Mouse (Mus musculus) gonadal fat pad, adult 2 months (tissue): Measurements from ENCODE around the gene Wbp11. TPM values are rescaled to one million over a fixed set of nuclear protein-coding genes. Genes with fewer than 3 reads are reported as not detected.
"Not testable (repeated sequence)": the region's sequence is repeated elsewhere in the genome, so short reads cannot be mapped to it uniquely, and the experiment has no call there.

Source experiments
- DNase-seq: peaks from one replicate; pipeline ENCODE4 v3.0.0-alpha.2; 2012; ENCODE audit warnings: low read depth
- polyA plus RNA-seq: library from polyadenylated mRNA; depleted of rRNA; stranded (reverse); fragments of >200 nt; gene quantifications from 2 replicates; pipeline ENCODE4 v1.2.3, GENCODE M21; 2012

Gene Wbp11
- polyA plus RNA-seq, 1 experiment, result 25.2 TPM

DNA sequence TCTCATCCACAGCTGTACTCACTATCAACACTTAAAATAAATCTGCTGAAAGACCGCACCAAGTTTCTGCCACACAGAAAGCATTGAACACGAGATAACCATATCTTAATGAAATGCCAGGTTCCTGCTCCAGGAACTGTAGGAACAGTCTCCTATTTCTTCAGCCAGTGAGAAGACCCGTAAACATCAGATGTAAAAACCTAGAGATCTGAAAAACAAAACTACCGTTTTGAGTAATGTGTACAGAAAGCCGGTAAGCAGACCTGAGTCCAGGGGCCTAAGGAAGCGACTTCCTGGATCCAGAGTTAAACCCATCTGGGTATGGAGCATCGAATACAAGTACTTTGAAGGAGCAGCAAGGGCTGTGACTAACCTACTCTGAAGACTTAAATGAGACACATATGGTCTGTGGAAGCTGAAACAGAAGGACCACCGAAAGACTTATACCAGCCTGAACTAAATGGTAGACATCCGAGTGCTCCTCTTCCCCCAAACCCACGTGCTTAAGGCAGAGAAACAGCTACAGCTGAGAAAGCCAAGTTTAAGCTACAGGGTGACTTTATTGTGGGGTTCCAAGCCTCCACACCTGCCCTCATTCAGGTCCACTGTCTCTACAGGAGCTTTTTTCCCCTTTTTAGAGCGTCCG is 24.8 kb downstream of the Wbp11 start:
- DNase-seq, result no peak

GRCm38 (mm10) chr6:136801274-136801673 is 26.8 kb downstream of the Wbp11 start:
- DNase-seq, result no peak

GRCm38 (mm10) chr6:136800710-136801109 is 27.3 kb downstream of the Wbp11 start:
- DNase-seq, result no peak

- not testable (repeated sequence) for DNase-seq
Observed at GRCm38 (mm10) chr6:136797874-136798693, 29.9 kb downstream of the Wbp11 start.

- DNase-seq, result no peak
Observed at GRCm38 (mm10) chr6:136795850-136796249, 32.2 kb downstream of the Wbp11 start.

- no peak for DNase-seq
Observed at GRCm38 (mm10) chr6:136795110-136795509, 32.9 kb downstream of the Wbp11 start.

DNA sequence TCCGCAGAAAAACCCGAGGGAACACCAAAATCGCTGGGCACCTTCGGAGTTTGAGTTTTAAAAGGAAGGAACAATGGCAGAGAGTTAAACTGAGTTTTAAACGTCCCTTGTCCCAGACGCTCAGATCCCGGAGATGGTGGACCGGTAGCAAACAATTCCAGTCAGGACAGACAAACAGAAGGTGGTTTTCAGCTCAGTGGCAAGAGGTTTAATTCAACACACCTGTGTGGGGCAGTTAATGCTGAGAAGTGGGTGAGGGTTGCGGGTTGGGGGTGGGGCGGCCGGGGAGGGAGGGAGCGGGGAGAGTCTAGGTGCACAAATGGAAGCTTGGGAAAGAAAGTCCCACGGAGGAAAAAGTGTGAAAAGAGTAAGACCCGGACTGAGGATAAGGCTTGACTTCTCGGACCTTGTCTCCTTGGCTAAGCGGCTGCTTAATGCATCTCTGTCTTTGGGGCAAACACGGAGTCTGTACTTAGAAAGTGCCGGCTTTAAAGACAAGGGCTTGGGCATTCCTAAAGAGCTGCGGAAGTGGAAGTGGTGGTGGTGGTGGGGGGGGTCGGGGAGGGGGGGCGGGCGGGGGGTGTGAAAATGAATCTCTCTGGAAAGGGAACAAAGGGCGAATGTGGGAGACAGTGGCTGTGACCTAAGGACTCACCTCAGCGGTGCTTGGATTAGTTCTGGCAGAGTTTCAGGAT is 34.1 kb downstream of the Wbp11 start:
- DNase-seq, result no peak

DNA sequence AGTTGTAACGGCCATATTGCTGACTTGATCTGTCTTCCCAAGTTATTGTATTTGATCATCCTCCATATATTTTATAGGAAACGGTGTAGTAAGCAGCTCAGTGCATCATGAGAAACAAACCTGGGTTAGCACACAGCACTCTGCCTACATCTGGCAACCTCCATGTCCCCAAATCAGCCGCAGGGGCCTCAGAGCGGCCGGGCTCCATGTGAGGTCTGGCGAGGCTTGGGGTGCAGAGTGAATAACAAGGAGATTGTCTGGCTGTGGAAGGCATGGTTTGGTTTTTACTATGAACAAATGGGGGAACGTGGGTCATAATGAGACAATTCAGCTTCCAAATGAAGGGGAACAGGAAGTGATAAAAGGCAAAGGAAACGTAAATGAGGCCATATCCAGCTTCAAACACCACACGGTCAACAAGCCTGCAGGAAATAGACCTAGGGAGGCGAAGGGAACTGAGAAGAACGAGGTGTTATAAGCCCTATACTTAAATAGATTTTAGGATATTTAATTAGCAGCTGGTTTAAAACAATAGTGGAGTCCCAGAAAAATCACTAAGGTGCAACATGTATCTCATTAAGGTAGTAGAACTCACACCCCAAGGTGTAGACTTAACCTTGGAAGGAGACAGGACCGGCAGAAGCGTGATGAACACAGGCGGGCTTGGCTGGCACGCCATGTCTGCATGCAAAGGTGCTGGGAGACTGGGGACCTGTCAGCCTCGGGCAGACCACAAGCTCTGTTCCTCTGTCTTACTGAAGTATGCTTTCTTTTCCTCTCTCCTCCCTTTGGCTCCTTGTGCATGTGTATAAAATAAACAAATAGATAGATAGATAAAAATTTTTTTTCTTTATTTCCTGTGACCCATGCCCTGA is 34.9 kb downstream of the Wbp11 start:
- no peak for DNase-seq

GRCm38 (mm10) chr6:136789391-136789971 is 38.6 kb downstream of the Wbp11 start:
- no peak for DNase-seq

- no peak for DNase-seq
Observed at GRCm38 (mm10) chr6:136782761-136783160, 45.3 kb downstream of the Wbp11 start.

GRCm38 (mm10) chr6:136782146-136782545 is 45.9 kb downstream of the Wbp11 start:
- no peak for DNase-seq

- no peak for DNase-seq
Observed at GRCm38 (mm10) chr6:136781377-136781986, 46.6 kb downstream of the Wbp11 start, which contains the start of gene Gucy2c. TSS of gene Gucy2c (minus strand) at chr6:136781765.

- DNase-seq, result no peak
Observed at GRCm38 (mm10) chr6:136776392-136776791, 51.6 kb downstream of the Wbp11 start.

GRCm38 (mm10) chr6:136769859-136770258 is 58.2 kb downstream of the Wbp11 start:
- no peak for DNase-seq

DNA sequence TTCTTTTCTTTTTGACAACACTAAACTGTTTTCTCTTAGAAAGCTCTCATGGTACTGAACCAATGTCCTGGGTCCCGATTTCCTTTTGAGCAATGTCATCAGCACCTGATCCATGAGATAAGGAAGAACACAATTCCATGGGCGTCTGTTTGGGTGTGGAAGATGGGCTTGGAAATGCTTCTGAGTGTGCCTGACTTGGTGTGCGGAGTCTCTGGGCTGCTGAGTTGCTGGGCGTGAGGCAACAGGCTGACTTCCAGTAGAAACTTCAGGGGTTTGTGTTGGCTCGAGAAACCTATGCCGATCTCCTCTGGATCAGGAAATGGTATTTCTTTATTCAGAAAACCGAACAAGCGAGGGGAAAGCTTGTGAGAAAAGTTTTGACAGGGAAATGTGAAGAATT is 58.9 kb downstream of the Wbp11 start:
- no peak for DNase-seq

GRCm38 (mm10) chr6:136763912-136764311 is 64.1 kb downstream of the Wbp11 start:
- no peak for DNase-seq
